Mouse (Mus musculus): ENCODE measurements around the gene Shroom3.
A peak's percentile ranks its signal among the peaks of the same experiment; 100 is the strongest.

The Shroom3 gene

GRCm38 (mm10) chr5:92683351-92683807 lies at the start of gene Shroom3:
TSS of gene Shroom3 (plus strand) at chr5:92683435.
- peak; percentile 8 for DNase-seq (ENCODE audit: low spot score)

- no peak for DNase-seq (ENCODE audit: low spot score)
These were observed 49.7 kb upstream of the Shroom3 start for GRCm38 (mm10) chr5:92633526-92633925.

- no peak for DNase-seq (ENCODE audit: low spot score)
These were observed 48.3 kb upstream of the Shroom3 start for GRCm38 (mm10) chr5:92634916-92635315.

GRCm38 (mm10) chr5:92635891-92636290 lies 47.3 kb upstream of the Shroom3 start:
- DNase-seq (ENCODE audit: low spot score): no peak

- DNase-seq (ENCODE audit: low spot score): no peak
These were observed 42.4 kb upstream of the Shroom3 start for GRCm38 (mm10) chr5:92640861-92641260.

GRCm38 (mm10) chr5:92656256-92656655 lies 27.0 kb upstream of the Shroom3 start:
- peak; percentile 75 for DNase-seq (ENCODE audit: low spot score)

GRCm38 (mm10) chr5:92664321-92664720 lies 18.9 kb upstream of the Shroom3 start:
- no peak for DNase-seq (ENCODE audit: low spot score)

- no peak for DNase-seq (ENCODE audit: low spot score)
These were observed 16.4 kb upstream of the Shroom3 start for GRCm38 (mm10) chr5:92666860-92667259.

- peak; percentile 83 for DNase-seq (ENCODE audit: low spot score)
These were observed 8.2 kb upstream of the Shroom3 start, which contains the start of gene Ccdc158 for GRCm38 (mm10) chr5:92674859-92675573. TSS of gene Ccdc158 (minus strand) at chr5:92675271.

GRCm38 (mm10) chr5:92675574-92675920 lies 7.7 kb upstream of the Shroom3 start:
- no peak for DNase-seq (ENCODE audit: low spot score)

GRCm38 (mm10) chr5:92679441-92679840 lies 3.8 kb upstream of the Shroom3 start:
- DNase-seq (ENCODE audit: low spot score): peak; percentile 18

GRCm38 (mm10) chr5:92681861-92682260 lies 1.4 kb upstream of the Shroom3 start:
- DNase-seq (ENCODE audit: low spot score): no peak

GRCm38 (mm10) chr5:92682621-92683348 lies 450 bp upstream of the Shroom3 start:
- DNase-seq (ENCODE audit: low spot score): no peak

GRCm38 (mm10) chr5:92683871-92684475 lies 738 bp downstream of the Shroom3 start:
- DNase-seq (ENCODE audit: low spot score): no peak

- no peak for DNase-seq (ENCODE audit: low spot score)
These were observed 1.7 kb downstream of the Shroom3 start for GRCm38 (mm10) chr5:92684715-92685460.

- no peak for DNase-seq (ENCODE audit: low spot score)
These were observed 4.9 kb downstream of the Shroom3 start for GRCm38 (mm10) chr5:92688124-92688523.

- no peak for DNase-seq (ENCODE audit: low spot score)
These were observed 5.3 kb downstream of the Shroom3 start for GRCm38 (mm10) chr5:92688569-92688968.

GRCm38 (mm10) chr5:92692206-92693007 lies 9.2 kb downstream of the Shroom3 start:
- no peak for DNase-seq (ENCODE audit: low spot score)

- DNase-seq (ENCODE audit: low spot score): no peak
These were observed 10.5 kb downstream of the Shroom3 start for GRCm38 (mm10) chr5:92693744-92694143.

- no peak for DNase-seq (ENCODE audit: low spot score)
These were observed 11.2 kb downstream of the Shroom3 start for GRCm38 (mm10) chr5:92694316-92694995.
